Mouse (Mus musculus) MEL (cell line): Measurements from ENCODE around the gene Akr1b7.

Source experiments
- CTCF ChIP-seq, 3 experiments: IDR thresholded peaks in 2 of 3; conservative IDR thresholded peaks in 1 of 3; 2 replicates each; pipeline ENCODE4 v1.5.1; 2011 to 2012; ENCODE audit warnings: low read length in 3 of 3, low read depth in 2 of 3, mild to moderate bottlenecking in 2 of 3, improper control_type of control experiment in 1 of 3, inconsistent platforms in 1 of 3, mixed read lengths in 1 of 3, moderate library complexity in 1 of 3; ENCODE audit not compliant: control insufficient read depth in 1 of 3, insufficient read depth in 1 of 3, poor library complexity in 1 of 3, severe bottlenecking in 1 of 3
- MAX ChIP-seq: IDR thresholded peaks from 2 replicates; pipeline ENCODE4 v1.6.1; 2011; ENCODE audit warnings: low read length, improper control_type of control experiment
- POLR2A ChIP-seq, 2 experiments: IDR thresholded peaks; 2 replicates each; pipeline ENCODE4 v1.6.1; 2011 to 2012; ENCODE audit warnings: low read length in 2 of 2, mild to moderate bottlenecking in 2 of 2, control low read depth in 1 of 2, improper control_type of control experiment in 1 of 2, low read depth in 1 of 2, moderate library complexity in 1 of 2; ENCODE audit not compliant: control insufficient read depth in 1 of 2, insufficient read depth in 1 of 2, poor library complexity in 1 of 2
- POLR2AphosphoS2 ChIP-seq: IDR thresholded peaks from 2 replicates; pipeline ENCODE4 v1.6.1; 2011; ENCODE audit warnings: low read length, improper control_type of control experiment
- SIN3A ChIP-seq: IDR thresholded peaks from 2 replicates; pipeline ENCODE4 v1.6.1; 2012; ENCODE audit warnings: low read length, improper control_type of control experiment, inconsistent platforms
- UBTF ChIP-seq: IDR thresholded peaks from 2 replicates; pipeline ENCODE4 v1.6.1; 2012; ENCODE audit warnings: low read depth, mild to moderate bottlenecking, inconsistent platforms, low read length, improper control_type of control experiment, moderate library complexity, borderline replicate concordance; ENCODE audit not compliant: insufficient read depth
- USF2 ChIP-seq, 2 experiments: IDR thresholded peaks; 2 replicates each; pipeline ENCODE4 v1.6.1; 2011 to 2012; ENCODE audit warnings: improper control_type of control experiment in 2 of 2, low read length in 2 of 2, borderline replicate concordance in 1 of 2, inconsistent platforms in 1 of 2, low read depth in 1 of 2, mild to moderate bottlenecking in 1 of 2; ENCODE audit not compliant: insufficient read depth in 1 of 2
- ZKSCAN1 ChIP-seq: IDR thresholded peaks from 2 replicates; pipeline ENCODE4 v1.6.1; 2012; ENCODE audit warnings: low read depth, mild to moderate bottlenecking, inconsistent platforms, low read length, improper control_type of control experiment, moderate library complexity
- ZNF384 ChIP-seq: IDR thresholded peaks from 2 replicates; pipeline ENCODE4 v1.6.1; 2012; ENCODE audit warnings: low read depth, mild to moderate bottlenecking, inconsistent platforms, low read length, improper control_type of control experiment

DNA sequence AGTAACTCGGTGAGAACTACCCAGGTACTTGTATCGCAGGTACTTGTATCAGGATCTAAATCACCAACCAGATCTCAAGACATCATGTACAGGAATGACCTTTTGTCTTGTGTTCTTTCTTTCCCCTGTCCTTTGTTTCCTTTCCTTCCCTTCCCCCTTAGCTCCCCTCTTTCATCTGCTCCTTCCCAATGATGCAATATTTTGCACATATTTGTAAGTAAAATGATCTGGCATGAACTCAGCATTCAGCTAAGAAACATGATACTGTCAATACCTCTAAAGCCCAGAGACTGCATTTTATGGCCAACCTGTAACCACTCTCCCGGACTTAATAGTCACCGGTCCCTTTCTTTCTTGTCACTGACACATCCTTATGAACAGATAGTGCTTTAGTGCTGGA is 51.4 kb downstream of the Akr1b7 start:
- TF ChIP-seq CTCF (IDR thresholded peaks at IDR 0.05 in 2 of 3, conservative IDR thresholded peaks at IDR 0.05 in 1 of 3; ENCODE audit: control insufficient read depth in 1 of 3, insufficient read depth in 1 of 3, low read depth in 2 of 3, low read length in 3 of 3, poor library complexity in 1 of 3, severe bottlenecking in 1 of 3): no peak
- TF ChIP-seq ZKSCAN1: no peak
- TF ChIP-seq SIN3A: no peak
- TF ChIP-seq USF2 (IDR thresholded peaks at IDR 0.05; ENCODE audit: borderline replicate concordance in 1 of 2, insufficient read depth in 1 of 2, low read depth in 1 of 2, low read length in 2 of 2): no peak
- TF ChIP-seq ZNF384: no peak
- TF ChIP-seq POLR2A (IDR thresholded peaks at IDR 0.05; ENCODE audit: control insufficient read depth in 1 of 2, insufficient read depth in 1 of 2, low read depth in 1 of 2, low read length in 2 of 2, poor library complexity in 1 of 2): no peak
- TF ChIP-seq POLR2AphosphoS2: no peak
- TF ChIP-seq MAX: no peak
- no peak for TF ChIP-seq UBTF
